Mouse (Mus musculus): ENCODE results near the gene Ablim2. TPM values are rescaled to one million over a fixed set of nuclear protein-coding genes. Genes with fewer than 3 reads are reported as not detected.
A peak's percentile ranks its signal among the peaks of the same experiment; 100 is the strongest.

The Ablim2 gene
- 10 to 100 TPM; 12.2 to 17.5 TPM for total RNA-seq (2021)
- long read RNA-seq, experiment 1, partial matches to known transcripts: 2 of 8 reads
- long read RNA-seq, experiment 1, other reads (novel, unspliced or antisense): 6 of 8 reads
- long read RNA-seq, experiment 2, partial matches to known transcripts: 3 of 5 reads
- long read RNA-seq, experiment 2, other reads (novel, unspliced or antisense): 2 of 5 reads

GRCm38 (mm10) chr5:35757639-35758001, at the start of gene Ablim2:
Gene Ablim2 (plus strand): TSS chr5:35757880.
- intact Hi-C loops (cut with DNase I): loop anchor here (2.0 to 5.0 kb wide), 2 partner anchors 39 to 160 kb away; no protein-coding TSS in a partner anchor

GRCm38 (mm10) chr5:35710481-35710880, 47.2 kb upstream of the Ablim2 start:
- DNase-seq: no peak
- intact Hi-C loops (cut with DNase I): loop anchor here (5.0 kb wide), 1 partner anchor 183 kb away; the partner anchor contains the start of gene Cpz

More at GRCm38 (mm10) chr5:35757639-35758001, at the start of gene Ablim2:
- DNase-seq: peak; percentile 85 to 89

DNA sequence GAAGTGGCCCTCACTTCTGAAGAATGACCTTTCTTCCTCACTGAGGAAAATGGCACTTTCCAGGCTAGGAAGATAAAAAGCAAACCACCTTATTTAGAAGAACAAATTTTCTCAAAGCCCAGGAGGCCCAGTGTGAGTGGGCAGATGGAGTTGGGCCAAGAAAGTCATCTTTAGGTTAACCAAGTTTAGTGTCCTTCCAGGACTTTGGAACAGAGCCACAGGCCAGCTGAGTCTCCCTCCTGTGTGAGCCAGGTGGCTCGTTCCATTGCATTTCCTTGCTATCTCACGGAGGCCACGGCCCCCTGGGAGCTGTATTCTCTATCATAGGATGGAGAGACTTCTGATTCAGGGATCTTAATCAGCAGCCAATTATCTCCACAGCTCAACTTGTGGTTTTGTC, 46.7 kb upstream of the Ablim2 start:
- intact Hi-C loops (cut with DNase I): loop anchor here (5.0 kb wide), 1 partner anchor 184 kb away; the partner anchor contains the start of gene Cpz
- DNase-seq: no peak

- intact Hi-C loops (cut with DNase I): loop anchor here (5.0 kb wide), 1 partner anchor 185 kb away; the partner anchor contains the start of gene Cpz
- DNase-seq: no peak
Observed at GRCm38 (mm10) chr5:35712517-35712916, 45.2 kb upstream of the Ablim2 start.

- intact Hi-C loops (cut with DNase I): loop anchor here (5.0 kb wide), 1 partner anchor 187 kb away; the partner anchor contains the start of gene Cpz
- DNase-seq: peak; percentile 77 to 84
Observed at GRCm38 (mm10) chr5:35713649-35714354, 43.9 kb upstream of the Ablim2 start.

- intact Hi-C loops (cut with DNase I): no loop called here
- no peak for DNase-seq
Observed at GRCm38 (mm10) chr5:35717455-35717854, 40.2 kb upstream of the Ablim2 start.

GRCm38 (mm10) chr5:35717946-35718345, 39.7 kb upstream of the Ablim2 start:
- DNase-seq: peak; percentile 46 to 68
- intact Hi-C loops (cut with DNase I): loop anchor here (2.0 kb wide), 1 partner anchor 39 kb away; the partner anchor contains the start of gene Ablim2

GRCm38 (mm10) chr5:35718817-35719216, 38.9 kb upstream of the Ablim2 start:
- intact Hi-C loops (cut with DNase I): loop anchor here (2.0 kb wide), 1 partner anchor 38 kb away; the partner anchor contains the start of gene Ablim2
- DNase-seq: no peak

DNA sequence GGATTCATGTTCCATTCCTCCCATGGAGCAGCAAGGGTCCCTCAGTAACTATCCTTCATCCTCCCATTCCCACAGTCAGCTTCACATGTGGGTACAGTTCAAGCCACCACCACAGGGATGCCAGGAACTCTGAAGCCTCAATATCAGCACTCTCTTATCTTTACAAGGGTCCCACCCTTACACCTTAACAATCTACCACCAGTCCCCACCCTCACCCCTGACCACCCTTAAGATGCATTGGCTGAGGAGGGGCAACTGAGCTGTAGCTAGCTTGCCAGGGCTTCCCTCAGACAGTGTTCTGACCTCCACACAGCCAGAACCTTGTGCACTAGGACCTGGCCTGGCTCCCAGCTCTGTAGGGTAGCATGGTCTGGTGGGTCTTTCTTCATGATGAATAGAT, 38.3 kb upstream of the Ablim2 start:
- intact Hi-C loops (cut with DNase I): loop anchor here (2.0 kb wide), 1 partner anchor 37 kb away; the partner anchor contains the start of gene Ablim2
- no peak for DNase-seq

GRCm38 (mm10) chr5:35719880-35720279, 37.8 kb upstream of the Ablim2 start:
- intact Hi-C loops (cut with DNase I): loop anchor here (2.0 kb wide), 1 partner anchor 37 kb away; the partner anchor contains the start of gene Ablim2
- peak; percentile 33 to 44 for DNase-seq

- DNase-seq: no peak
- intact Hi-C loops (cut with DNase I): no loop called here
Observed at GRCm38 (mm10) chr5:35721933-35722332, 35.7 kb upstream of the Ablim2 start.

DNA sequence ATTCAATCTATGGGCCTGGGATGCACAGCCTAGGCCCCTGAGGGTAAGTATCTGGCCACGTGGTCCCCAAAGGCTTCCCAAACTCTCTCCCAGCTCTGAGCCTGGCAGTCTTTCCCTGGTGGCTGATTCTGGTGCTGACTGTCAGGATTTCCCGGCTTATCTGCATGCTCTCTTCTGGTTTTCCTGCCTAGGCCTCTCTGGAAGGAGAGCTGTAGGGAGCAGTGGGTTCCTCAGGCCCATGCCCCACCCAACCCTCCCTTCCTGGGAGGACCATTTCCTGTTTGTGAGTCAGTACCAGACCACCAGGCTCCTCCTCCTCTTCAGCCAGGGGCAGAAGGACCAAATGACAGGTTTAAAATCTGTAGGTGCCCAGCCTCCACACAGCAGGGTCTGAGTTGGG, 35.0 kb upstream of the Ablim2 start:
- DNase-seq: no peak
- intact Hi-C loops (cut with DNase I): no loop called here

GRCm38 (mm10) chr5:35723900-35724299, 33.8 kb upstream of the Ablim2 start:
- DNase-seq: no peak
- intact Hi-C loops (cut with DNase I): no loop called here

- no peak for DNase-seq
- intact Hi-C loops (cut with DNase I): loop anchor here (2.0 kb wide), 1 partner anchor 21 kb away; no protein-coding TSS in a partner anchor
Observed at GRCm38 (mm10) chr5:35725840-35726239, 31.8 kb upstream of the Ablim2 start.

- DNase-seq: no peak
- intact Hi-C loops (cut with DNase I): loop anchor here (2.0 kb wide), 1 partner anchor 19 kb away; no protein-coding TSS in a partner anchor
Observed at GRCm38 (mm10) chr5:35727447-35727846, 30.2 kb upstream of the Ablim2 start.

GRCm38 (mm10) chr5:35728344-35728956, 29.2 kb upstream of the Ablim2 start:
- DNase-seq: no peak
- intact Hi-C loops (cut with DNase I): no loop called here

DNA sequence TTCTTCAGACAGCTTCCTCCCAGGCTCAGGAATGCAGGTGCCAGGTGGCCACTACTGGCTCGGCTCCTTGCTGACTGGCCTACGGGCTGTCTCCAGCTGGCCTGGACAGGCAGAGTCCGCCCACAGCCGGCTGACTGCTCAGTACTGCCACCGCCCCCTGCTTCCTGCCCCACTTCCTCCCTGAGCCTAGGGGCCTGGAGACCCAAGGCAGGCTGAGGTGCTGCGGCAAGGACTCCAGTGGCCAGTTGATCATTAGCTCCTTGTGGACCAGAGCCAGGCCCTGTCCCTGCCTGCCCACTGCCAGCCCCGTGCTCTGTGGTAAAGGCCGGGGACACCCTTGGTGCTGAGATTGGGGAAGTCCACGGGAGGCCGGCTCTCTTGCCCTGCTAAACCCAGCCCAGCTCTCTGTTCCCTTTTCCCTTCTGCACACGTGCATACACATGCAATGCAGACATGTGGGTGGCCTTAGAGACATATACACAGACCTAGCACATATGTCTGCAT, 28.7 kb upstream of the Ablim2 start:
- intact Hi-C loops (cut with DNase I): no loop called here
- DNase-seq: peak; percentile 73

- intact Hi-C loops (cut with DNase I): no loop called here
- peak; percentile 69 to 72 for DNase-seq
Observed at GRCm38 (mm10) chr5:35729844-35730243, 27.8 kb upstream of the Ablim2 start.

- intact Hi-C loops (cut with DNase I): no loop called here
Observed at GRCm38 (mm10) chr5:35730552-35730951, 27.1 kb upstream of the Ablim2 start.

GRCm38 (mm10) chr5:35731006-35731405, 26.7 kb upstream of the Ablim2 start:
- intact Hi-C loops (cut with DNase I): no loop called here
- no peak for DNase-seq

More at GRCm38 (mm10) chr5:35730552-35730951, 27.1 kb upstream of the Ablim2 start:
- no peak for DNase-seq

- intact Hi-C loops (cut with DNase I): no loop called here
- no peak for DNase-seq
Observed at GRCm38 (mm10) chr5:35733523-35733922, 24.2 kb upstream of the Ablim2 start.
